Mouse (Mus musculus): ENCODE results near the gene Sox6.
"Not testable (repeated sequence)": the region's sequence is repeated elsewhere in the genome, so short reads cannot be mapped to it uniquely, and the experiment has no call there.

The Sox6 gene

GRCm38 (mm10) chr7:115666686-115667382 is 371.8 kb downstream of the Sox6 start:
- DNase-seq (ENCODE audit: low read depth, low spot score), result no peak

- DNase-seq (ENCODE audit: low read depth, low spot score), result no peak
Observed at GRCm38 (mm10) chr7:115663399-115663798, 375.2 kb downstream of the Sox6 start.

GRCm38 (mm10) chr7:115662121-115662520 is 376.5 kb downstream of the Sox6 start:
- DNase-seq (ENCODE audit: low read depth, low spot score), result no peak

- DNase-seq (ENCODE audit: low read depth, low spot score), result no peak
Observed at GRCm38 (mm10) chr7:115646696-115647095, 391.9 kb downstream of the Sox6 start.

GRCm38 (mm10) chr7:115645971-115646447 is 392.6 kb downstream of the Sox6 start:
- DNase-seq (ENCODE audit: low read depth, low spot score), result peak; percentile 6

- DNase-seq (ENCODE audit: low read depth, low spot score), result no peak
Observed at GRCm38 (mm10) chr7:115645272-115645970, 393.2 kb downstream of the Sox6 start.

- no peak for DNase-seq (ENCODE audit: low read depth, low spot score)
Observed at GRCm38 (mm10) chr7:115630691-115631090, 407.9 kb downstream of the Sox6 start.

GRCm38 (mm10) chr7:115630287-115630686 is 408.3 kb downstream of the Sox6 start:
- no peak for DNase-seq (ENCODE audit: low read depth, low spot score)

GRCm38 (mm10) chr7:115628766-115629165 is 409.8 kb downstream of the Sox6 start:
- DNase-seq (ENCODE audit: low read depth, low spot score), result no peak

- DNase-seq (ENCODE audit: low read depth, low spot score), result no peak
Observed at GRCm38 (mm10) chr7:115625956-115626355, 412.6 kb downstream of the Sox6 start.

GRCm38 (mm10) chr7:115624907-115625552 is 413.6 kb downstream of the Sox6 start:
- no peak for DNase-seq (ENCODE audit: low read depth, low spot score)

- no peak for DNase-seq (ENCODE audit: low read depth, low spot score)
Observed at GRCm38 (mm10) chr7:115624451-115624850, 414.1 kb downstream of the Sox6 start.

GRCm38 (mm10) chr7:115615697-115616237 is 422.8 kb downstream of the Sox6 start:
- DNase-seq (ENCODE audit: low read depth, low spot score), result no peak

GRCm38 (mm10) chr7:115607485-115607884 is 431.1 kb downstream of the Sox6 start:
- DNase-seq (ENCODE audit: low read depth, low spot score), result no peak

- not testable (repeated sequence) for DNase-seq (ENCODE audit: low read depth, low spot score)
Observed at GRCm38 (mm10) chr7:115606125-115606524, 432.5 kb downstream of the Sox6 start.

- no peak for DNase-seq (ENCODE audit: low read depth, low spot score)
Observed at GRCm38 (mm10) chr7:115604883-115605282, 433.7 kb downstream of the Sox6 start.

- DNase-seq (ENCODE audit: low read depth, low spot score), result no peak
Observed at GRCm38 (mm10) chr7:115597376-115597775, 441.2 kb downstream of the Sox6 start.

- peak; percentile 4 for DNase-seq (ENCODE audit: low read depth, low spot score)
Observed at GRCm38 (mm10) chr7:115580461-115580860, 458.1 kb downstream of the Sox6 start.

GRCm38 (mm10) chr7:115579826-115580225 is 458.8 kb downstream of the Sox6 start:
- DNase-seq (ENCODE audit: low read depth, low spot score), result no peak

- DNase-seq (ENCODE audit: low read depth, low spot score), result no peak
Observed at GRCm38 (mm10) chr7:115576387-115576786, 462.2 kb downstream of the Sox6 start.

GRCm38 (mm10) chr7:115574834-115575233 is 463.8 kb downstream of the Sox6 start:
- no peak for DNase-seq (ENCODE audit: low read depth, low spot score)

- peak; percentile 35 for DNase-seq (ENCODE audit: low read depth, low spot score)
Observed at GRCm38 (mm10) chr7:115568821-115569240, 469.8 kb downstream of the Sox6 start.
